Mouse (Mus musculus): ENCODE data around the gene Pcsk5.

- TF ChIP-seq CTCF (IDR thresholded peaks at IDR 0.05; ENCODE audit: low read depth, low read length), result no peak
- TF ChIP-seq POLR2A (IDR thresholded peaks at IDR 0.05; ENCODE audit: extremely low read depth, insufficient read depth, low read length), result no peak
Observed at GRCm38 (mm10) chr19:17452001-17452400, 385.4 kb downstream of the Pcsk5 start.
